12 mouse cellular contexts compared by ENCODE assay signal in genomic region chr15:8882880-8883539, GRCm38 (mm10).
"Had no signal": no experiment of that assay in that cellular context is flagged by ENCODE, and none has a peak within 500 bp of the region (broad histone marks: within the 10 kb centered on the region; RNA-seq: fewer than 3 reads in every experiment).

No protein-coding gene starts in this region.

- ATAC-seq: inflammation-experienced regulatory T-cells, adult 6 months; intestine, postnatal 0 days; liver, embryonic 12.5 days had no signal

- H3K36me3 ChIP-seq: limb, embryonic 15.5 days; liver, embryonic 12.5 days; lung, embryonic 15.5 days; midbrain, embryonic 12.5 days had no signal

- H3K4me3 ChIP-seq: layer of hippocampus, adult 2 months; limb, embryonic 15.5 days; liver, embryonic 12.5 days; lung, embryonic 15.5 days; midbrain, embryonic 12.5 days had no signal

- H3K4me1 ChIP-seq: liver, embryonic 12.5 days; lung, embryonic 15.5 days had no signal

- H3K27ac ChIP-seq: layer of hippocampus, adult 2 months; limb, embryonic 15.5 days; liver, embryonic 12.5 days; lung, embryonic 15.5 days; midbrain, embryonic 12.5 days had no signal

- H3K9me3 ChIP-seq: limb, embryonic 15.5 days; liver, embryonic 12.5 days; lung, embryonic 15.5 days; midbrain, embryonic 12.5 days had no signal

- H3K27me3 ChIP-seq: limb, embryonic 15.5 days; liver, embryonic 12.5 days; lung, embryonic 15.5 days; midbrain, embryonic 12.5 days had no signal

- H3K4me2 ChIP-seq: limb, embryonic 15.5 days; liver, embryonic 12.5 days; lung, embryonic 15.5 days; midbrain, embryonic 12.5 days had no signal

- H3K9ac ChIP-seq: limb, embryonic 15.5 days; liver, embryonic 12.5 days; lung, embryonic 15.5 days; midbrain, embryonic 12.5 days had no signal

- DNase-seq: lung, postnatal 14 days; right cerebral cortex, adult 18-20 months; right cerebral cortex, postnatal 25 days; thymus, adult 18-20 months; thymus, postnatal 14 days had no signal
